Mouse (Mus musculus): Measurements from ENCODE around the gene Olfr1222.

DNA sequence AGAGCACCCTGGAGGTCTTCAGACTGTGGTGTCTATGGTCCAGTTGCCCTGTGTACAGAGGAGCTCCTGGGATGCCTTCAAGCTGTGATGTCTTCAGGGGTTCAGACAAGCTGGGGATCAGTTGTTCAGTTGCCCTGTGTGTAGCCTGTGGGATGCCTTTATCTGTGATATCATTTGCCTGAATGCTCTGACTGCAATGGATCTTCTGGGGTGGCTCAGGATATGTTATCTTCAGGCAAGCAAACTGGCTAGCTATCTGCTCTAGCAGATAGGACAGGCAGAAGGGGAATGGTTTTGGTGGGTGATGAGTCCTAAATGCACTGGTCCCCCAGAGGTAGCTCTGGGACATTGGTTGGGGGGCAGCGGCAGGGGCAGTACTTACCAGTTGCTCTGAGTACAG lies 39.0 kb downstream of the Olfr1222 start:
- no peak for TF ChIP-seq MAX (IDR thresholded peaks at IDR 0.05; ENCODE audit: low read depth)
- TF ChIP-seq REST (IDR thresholded peaks at IDR 0.05; ENCODE audit: insufficient read depth, insufficient read length), result no peak
- no peak for TF ChIP-seq CEBPB (IDR thresholded peaks at IDR 0.05; ENCODE audit: insufficient read depth, poor library complexity, severe bottlenecking)
- TF ChIP-seq POLR2A (IDR thresholded peaks at IDR 0.05; ENCODE audit: insufficient read length, low read depth), result no peak
- no peak for TF ChIP-seq MYOD1 (IDR thresholded peaks at IDR 0.05; ENCODE audit: control insufficient read depth in 1 of 3, insufficient read length in 2 of 3, low read depth in 2 of 3)
